Mouse (Mus musculus) hindbrain, embryonic 13.5 days (tissue): ENCODE results near the gene Tmtc1. TPM values are rescaled to one million over a fixed set of nuclear protein-coding genes. Genes with fewer than 3 reads are reported as not detected.

ENCODE experiments used
- ATAC-seq: fragments of 200-750 bp; cut with Nextera tagmentation; 2 replicates; pipeline ENCODE4 v1.8.0; 2017; ENCODE audit warnings: moderate TSS enrichment; ENCODE audit not compliant: low FRiP score
- H3K27ac ChIP-seq: fragments of 300-500 bp; sonication (generic); 2 replicates; pipeline ENCODE4 v1.5.1; 2015; ENCODE audit warnings: inconsistent platforms, mild to moderate bottlenecking, moderate library complexity
- H3K27me3 ChIP-seq: fragments of 300-500 bp; sonication (generic); 2 replicates; pipeline ENCODE4 v1.6.1; 2015; ENCODE audit warnings: mild to moderate bottlenecking, inconsistent platforms
- H3K36me3 ChIP-seq: fragments of 300-500 bp; sonication (generic); 2 replicates; pipeline ENCODE4 v1.6.1; 2015; ENCODE audit warnings: mild to moderate bottlenecking, inconsistent platforms
- H3K4me1 ChIP-seq: fragments of 300-500 bp; sonication (generic); replicated peaks from 2 replicates; pipeline ENCODE4 v1.6.1; 2015; ENCODE audit warnings: inconsistent platforms
- H3K4me2 ChIP-seq: fragments of 300-500 bp; sonication (generic); 2 replicates; pipeline ENCODE4 v1.6.1; 2015; ENCODE audit warnings: inconsistent platforms, mild to moderate bottlenecking, moderate library complexity
- H3K4me3 ChIP-seq: fragments of 300-500 bp; sonication (generic); 2 replicates; pipeline ENCODE4 v1.5.1; 2015; ENCODE audit warnings: mild to moderate bottlenecking, inconsistent platforms
- H3K9ac ChIP-seq: fragments of 300-500 bp; sonication (generic); 2 replicates; pipeline ENCODE4 v1.6.1; 2015; ENCODE audit warnings: mild to moderate bottlenecking, inconsistent platforms
- H3K9me3 ChIP-seq: fragments of 300-500 bp; sonication (generic); 2 replicates; pipeline ENCODE4 v1.6.1; 2016; ENCODE audit warnings: inconsistent platforms
- WGBS: fragments of 180-500 bp; shearing (Covaris S2); methylation state at CpG from one replicate; pipeline ENCODE4 v1.1.7; 2015; 5-methylcytosine and 5-hydroxymethylcytosine counted together
- polyA plus RNA-seq: library from polyadenylated mRNA; unstranded; fragments of >200 nt; fragmentation: Nextera tagmentation; extraction: Ambion mirVana; gene quantifications from 2 replicates; pipeline ENCODE4 v1.2.1, GENCODE M21; 2015

Gene Tmtc1
- polyA plus RNA-seq, 1 experiment from 2014 or later, result 2.3 TPM

DNA sequence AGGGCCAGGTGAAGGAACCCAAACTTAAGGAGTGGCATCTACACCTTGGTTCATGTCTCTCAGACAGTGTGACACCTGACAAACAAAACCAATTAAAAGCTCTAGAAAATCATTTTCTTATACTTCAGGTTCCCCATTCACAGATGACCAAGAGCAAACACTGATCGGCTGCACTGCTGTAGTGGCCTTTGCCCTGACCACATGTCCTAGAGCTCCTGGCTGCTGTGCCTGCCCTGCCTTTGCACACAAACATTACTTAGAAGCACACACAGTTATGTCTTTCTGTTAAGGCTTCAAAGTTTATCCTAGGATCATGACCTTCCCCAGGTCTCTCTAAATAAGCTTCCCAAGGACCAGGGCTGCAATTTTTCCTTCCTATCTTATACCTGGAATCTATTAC lies 199.4 kb downstream of the Tmtc1 start:
- H3K9ac ChIP-seq, result no peak overlapping the region
- peaks cover 3% of the 10 kb centered on the region; the same call in 1 of the 2 replicates for H3K36me3 ChIP-seq
- WGBS, result 79% methylated on average over 1 of the region's 1 CpGs
- no peaks in the 10 kb centered on the region for H3K4me1 ChIP-seq
- H3K4me2 ChIP-seq, result no peak overlapping the region
- H3K27me3 ChIP-seq, result no peaks in the 10 kb centered on the region
- ATAC-seq, result no peak
- no peak overlapping the region for H3K27ac ChIP-seq
- H3K9me3 ChIP-seq, result no peaks in the 10 kb centered on the region
- H3K4me3 ChIP-seq, result no peak overlapping the region

DNA sequence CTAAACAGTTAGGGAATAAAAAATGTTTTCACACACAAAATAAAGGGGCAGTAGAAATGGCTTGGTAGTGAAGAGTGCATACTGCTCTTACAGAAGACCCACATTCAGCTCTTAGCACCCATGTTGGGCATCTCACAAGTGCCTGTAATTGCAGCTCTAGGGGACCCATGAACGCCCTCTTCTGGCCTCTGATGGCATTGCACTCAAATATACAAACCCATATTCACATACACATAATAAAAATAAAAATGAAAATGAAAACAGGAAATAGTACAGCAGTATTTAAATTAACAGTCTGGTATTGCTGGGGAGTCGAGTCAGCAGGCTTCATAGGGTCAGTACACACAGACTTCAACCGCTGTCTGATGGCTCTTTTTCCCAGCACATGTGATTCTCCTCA lies 201.9 kb downstream of the Tmtc1 start:
- Histone ChIP-seq H3K27ac (no peak overlapping the region), H3K4me3 (no peak overlapping the region), H3K9me3 (no peaks in the 10 kb centered on the region), H3K4me2 (no peak overlapping the region), H3K27me3 (no peaks in the 10 kb centered on the region), H3K36me3 (peaks cover 3% of the 10 kb centered on the region; the same call in 1 of the 2 replicates), H3K4me1 (no peaks in the 10 kb centered on the region), H3K9ac (no peak overlapping the region)
- ATAC-seq, result no peak
- 70% methylated on average over 3 of the region's 3 CpGs for WGBS

DNA sequence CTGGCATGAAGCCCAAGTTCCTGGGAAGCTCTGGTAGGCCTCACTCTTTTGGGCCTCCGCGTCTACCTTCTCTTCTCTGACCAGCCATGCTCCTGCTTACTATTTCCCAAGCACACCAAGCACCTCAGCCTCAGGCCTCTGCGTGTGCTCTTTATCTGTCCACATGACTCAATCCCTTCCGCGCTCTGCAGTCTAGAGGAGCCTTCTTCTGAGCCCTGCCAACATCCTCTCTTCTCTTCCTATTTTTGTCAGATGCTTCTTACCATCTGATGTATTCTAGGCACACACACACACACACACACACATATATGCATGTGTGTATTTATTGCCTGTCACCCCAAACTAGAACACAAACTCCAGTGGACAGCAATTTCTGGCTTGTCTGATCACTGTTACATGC lies 202.5 kb downstream of the Tmtc1 start:
- Histone ChIP-seq H3K4me1 (no peaks in the 10 kb centered on the region), H3K4me3 (no peak overlapping the region), H3K36me3 (peaks cover 3% of the 10 kb centered on the region; the same call in 1 of the 2 replicates), H3K4me2 (no peak overlapping the region), H3K9ac (no peak overlapping the region), H3K27me3 (no peaks in the 10 kb centered on the region), H3K27ac (no peak overlapping the region), H3K9me3 (no peaks in the 10 kb centered on the region)
- ATAC-seq, result no peak
- WGBS, result 91% methylated on average over 5 of the region's 5 CpGs

DNA sequence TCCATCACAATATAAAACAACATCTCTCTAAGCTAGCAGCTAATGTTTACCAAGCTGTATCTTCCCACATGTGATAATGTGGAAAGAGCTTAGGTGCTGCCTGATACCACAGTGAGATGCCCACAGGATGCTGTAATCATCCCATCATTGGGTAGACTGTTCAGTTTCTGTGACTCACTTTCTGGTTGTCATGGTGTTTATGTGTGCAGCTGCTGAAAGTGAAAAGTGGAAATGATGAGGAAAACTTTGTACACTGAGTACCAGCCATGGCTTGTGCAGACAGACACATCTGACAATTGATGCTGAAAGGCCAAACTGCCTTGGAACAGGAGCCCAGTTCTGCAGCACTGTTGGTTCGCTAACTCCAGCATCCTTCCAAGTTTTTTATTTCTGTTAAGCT lies 204.9 kb downstream of the Tmtc1 start:
- Histone ChIP-seq H3K36me3 (peaks cover 3% of the 10 kb centered on the region; the same call in 1 of the 2 replicates), H3K9me3 (no peaks in the 10 kb centered on the region), H3K4me1 (no peaks in the 10 kb centered on the region), H3K4me2 (no peak overlapping the region), H3K27ac (no peak overlapping the region), H3K27me3 (no peaks in the 10 kb centered on the region), H3K4me3 (no peak overlapping the region), H3K9ac (no peak overlapping the region)
- no peak for ATAC-seq
- 97% methylated on average over 1 of the region's 1 CpGs for WGBS

DNA sequence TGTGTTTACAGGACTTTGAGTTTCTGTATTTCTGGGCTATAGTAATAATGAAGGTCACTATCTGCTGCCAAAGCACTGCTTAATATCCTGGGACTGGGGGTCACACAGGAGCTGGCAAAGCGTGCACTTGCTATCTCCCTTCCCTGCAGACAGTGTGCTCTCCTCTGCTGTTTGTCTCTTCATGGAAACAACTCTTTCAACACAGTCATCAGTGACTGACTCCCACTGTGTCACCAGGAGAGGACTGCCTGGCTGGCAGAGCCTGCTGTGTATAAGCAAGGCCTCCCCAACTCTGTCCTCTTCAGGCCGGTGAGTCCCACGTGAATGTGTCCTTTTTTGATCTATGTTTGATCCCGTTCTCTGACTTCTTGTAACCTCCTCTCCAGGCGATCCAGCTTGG lies 206.7 kb downstream of the Tmtc1 start:
- H3K4me3 ChIP-seq, result no peak overlapping the region
- H3K27me3 ChIP-seq, result no peaks in the 10 kb centered on the region
- 66% methylated on average over 5 of the region's 5 CpGs for WGBS
- no peaks in the 10 kb centered on the region for H3K9me3 ChIP-seq
- ATAC-seq, result no peak
- H3K4me2 ChIP-seq, result no peak overlapping the region
- H3K36me3 ChIP-seq, result no peaks in the 10 kb centered on the region
- no peaks in the 10 kb centered on the region for H3K4me1 ChIP-seq
- H3K27ac ChIP-seq, result no peak overlapping the region
- H3K9ac ChIP-seq, result no peak overlapping the region

GRCm38 (mm10) chr6:148234105-148234828 lies 209.9 kb downstream of the Tmtc1 start:
- 75% methylated on average over 3 of the region's 3 CpGs for WGBS

DNA sequence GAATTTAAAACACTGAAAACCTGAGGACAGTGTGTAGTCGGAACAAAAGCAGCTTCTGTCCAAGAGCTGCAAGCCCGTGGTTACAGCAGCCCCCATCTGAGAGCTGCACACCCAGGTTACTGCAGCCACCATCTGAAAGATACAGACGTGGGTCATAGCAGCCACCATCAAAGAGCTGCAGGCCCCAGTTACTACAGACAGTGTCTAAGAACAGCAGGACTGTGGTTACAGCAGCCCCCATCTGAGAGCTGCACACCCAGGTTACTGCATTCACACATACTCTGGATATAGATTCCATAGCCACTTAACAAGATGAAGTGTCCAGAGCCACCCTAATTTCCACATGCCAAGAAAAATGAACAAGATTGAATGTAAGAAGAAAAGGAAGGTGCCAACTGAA lies 216.6 kb downstream of the Tmtc1 start:
- H3K27ac ChIP-seq, result no peak overlapping the region
- 68% methylated on average over 3 of the region's 3 CpGs for WGBS
- no peak for ATAC-seq
- no peaks in the 10 kb centered on the region for H3K36me3 ChIP-seq
- no peaks in the 10 kb centered on the region for H3K4me1 ChIP-seq
- H3K4me2 ChIP-seq, result no peak overlapping the region
- no peak overlapping the region for H3K4me3 ChIP-seq
- no peaks in the 10 kb centered on the region for H3K9me3 ChIP-seq
- H3K9ac ChIP-seq, result no peak overlapping the region
- H3K27me3 ChIP-seq, result no peaks in the 10 kb centered on the region

More at GRCm38 (mm10) chr6:148234105-148234828, 209.9 kb downstream of the Tmtc1 start:
- Histone ChIP-seq H3K4me3 (no peak overlapping the region), H3K36me3 (no peaks in the 10 kb centered on the region), H3K27ac (no peak overlapping the region), H3K9ac (no peak overlapping the region), H3K4me1 (no peaks in the 10 kb centered on the region), H3K27me3 (no peaks in the 10 kb centered on the region), H3K9me3 (no peaks in the 10 kb centered on the region), H3K4me2 (no peak overlapping the region)
- no peak for ATAC-seq

DNA sequence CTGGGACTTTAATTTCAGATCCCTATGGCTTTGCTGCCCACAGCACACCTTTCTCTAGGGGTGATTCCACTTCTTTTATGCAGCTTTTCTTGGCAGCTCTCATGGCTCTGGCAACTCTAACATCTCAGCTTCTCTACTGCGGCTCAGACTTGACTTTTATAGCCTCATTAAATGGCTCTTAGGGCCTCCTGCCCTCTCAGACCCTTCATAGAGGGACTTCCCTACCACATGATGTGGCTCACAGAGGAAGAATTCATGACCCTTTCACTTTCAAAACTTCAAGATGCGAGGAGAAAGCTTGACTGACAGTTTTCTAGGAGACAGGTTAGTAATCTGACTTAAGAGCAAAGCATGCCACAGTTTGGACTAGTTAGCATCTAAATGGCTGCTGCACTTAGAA lies 221.5 kb downstream of the Tmtc1 start:
- H3K4me2 ChIP-seq, result no peak overlapping the region
- no peak overlapping the region for H3K27ac ChIP-seq
- 72% methylated on average over 2 of the region's 2 CpGs for WGBS
- no peak for ATAC-seq
- no peak overlapping the region for H3K9ac ChIP-seq
- H3K4me1 ChIP-seq, result no peaks in the 10 kb centered on the region
- no peaks in the 10 kb centered on the region for H3K27me3 ChIP-seq
- H3K36me3 ChIP-seq, result no peaks in the 10 kb centered on the region
- no peak overlapping the region for H3K4me3 ChIP-seq
- H3K9me3 ChIP-seq, result no peaks in the 10 kb centered on the region

GRCm38 (mm10) chr6:148218235-148219076 lies 225.7 kb downstream of the Tmtc1 start:
- Histone ChIP-seq H3K27ac (no peak overlapping the region), H3K4me1 (no peaks in the 10 kb centered on the region), H3K36me3 (no peaks in the 10 kb centered on the region), H3K4me3 (no peak overlapping the region), H3K4me2 (no peak overlapping the region), H3K27me3 (no peaks in the 10 kb centered on the region), H3K9me3 (no peaks in the 10 kb centered on the region), H3K9ac (no peak overlapping the region)
- no peak for ATAC-seq
- 89% methylated on average over 2 of the region's 2 CpGs for WGBS

DNA sequence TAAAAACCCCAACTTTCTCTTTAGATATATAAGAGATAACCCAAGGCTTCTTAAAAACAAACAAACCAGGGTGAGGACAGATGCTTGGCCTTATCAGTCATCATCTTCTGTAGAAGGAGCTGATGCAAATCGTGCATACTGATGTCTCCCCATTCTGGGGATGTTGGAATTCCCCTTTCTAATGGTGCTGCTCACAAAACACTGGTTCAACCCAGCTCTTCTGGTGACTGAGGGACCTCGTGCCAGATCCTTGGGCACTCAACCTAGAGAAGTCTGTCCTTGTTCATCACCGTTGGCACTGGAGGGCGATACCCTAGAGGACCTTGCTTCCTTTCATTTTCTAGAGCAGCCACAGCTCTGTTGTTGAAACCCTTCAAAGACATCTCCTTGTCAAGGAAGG lies 227.4 kb downstream of the Tmtc1 start:
- H3K27me3 ChIP-seq, result no peaks in the 10 kb centered on the region
- no peak overlapping the region for H3K4me2 ChIP-seq
- H3K9ac ChIP-seq, result no peak overlapping the region
- peaks cover 6% of the 10 kb centered on the region for H3K4me1 ChIP-seq
- H3K27ac ChIP-seq, result no peak overlapping the region
- H3K4me3 ChIP-seq, result no peak overlapping the region
- H3K36me3 ChIP-seq, result no peaks in the 10 kb centered on the region
- ATAC-seq, result no peak
- WGBS, result 94% methylated on average over 4 of the region's 4 CpGs
- no peaks in the 10 kb centered on the region for H3K9me3 ChIP-seq

GRCm38 (mm10) chr6:148214765-148215164 lies 229.4 kb downstream of the Tmtc1 start:
- Histone ChIP-seq H3K4me2 (no peak overlapping the region), H3K27ac (no peak overlapping the region), H3K4me1 (peaks cover 16% of the 10 kb centered on the region), H3K27me3 (no peaks in the 10 kb centered on the region), H3K36me3 (no peaks in the 10 kb centered on the region), H3K9ac (no peak overlapping the region), H3K4me3 (no peak overlapping the region), H3K9me3 (no peaks in the 10 kb centered on the region)
- ATAC-seq, result no peak
- 11% methylated on average over 5 of the region's 5 CpGs for WGBS

- Histone ChIP-seq H3K4me3 (peak within 1 kb of the TSS; percentile 94), H3K9ac (peak within 1 kb of the TSS; percentile 98), H3K9me3 (no peaks in the 10 kb centered on the region), H3K27ac (peak within 1 kb of the TSS; percentile 95), H3K27me3 (no peaks in the 10 kb centered on the region), H3K4me2 (peak within 1 kb of the TSS; percentile 80), H3K36me3 (no peaks in the 10 kb centered on the region), H3K4me1 (peaks cover 23% of the 10 kb centered on the region)
- under 1% methylated on average over 61 of the region's 61 CpGs for WGBS
- peak; percentile 99 for ATAC-seq
Measured at GRCm38 (mm10) chr6:148211897-148212680, 232.1 kb downstream of the Tmtc1 start, which contains the start of gene Ergic2. Gene Ergic2 (minus strand): TSS chr6:148212374.
